Mouse (Mus musculus) testis, postnatal 10 days (tissue): Measurements from ENCODE around the gene Chn2.

Experiments
- DNase-seq: peaks from one replicate; pipeline ENCODE4 v3.0.0; 2021; ENCODE audit warnings: low spot score

The Chn2 gene

DNA sequence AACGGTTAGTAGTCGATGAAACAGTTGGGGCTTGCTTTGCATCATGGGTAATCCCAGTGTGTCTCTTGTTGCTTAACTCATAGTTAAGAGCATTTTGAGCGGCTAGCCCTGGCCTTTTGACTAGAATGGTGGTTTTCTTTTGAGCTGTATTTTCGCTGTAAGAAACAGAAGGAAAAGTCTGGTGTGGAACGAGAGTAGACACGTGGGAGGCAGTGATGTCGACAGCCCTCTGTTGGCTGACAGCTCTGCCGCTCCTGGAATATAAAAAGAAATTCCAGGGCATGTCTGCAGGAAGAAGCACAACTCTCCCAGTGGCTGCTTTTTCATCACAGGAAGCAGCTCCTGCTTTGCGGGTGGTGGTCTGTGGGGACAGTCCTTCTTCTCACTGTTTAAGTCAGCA lies 202.9 kb downstream of the Chn2 start:
- no peak for DNase-seq

DNA sequence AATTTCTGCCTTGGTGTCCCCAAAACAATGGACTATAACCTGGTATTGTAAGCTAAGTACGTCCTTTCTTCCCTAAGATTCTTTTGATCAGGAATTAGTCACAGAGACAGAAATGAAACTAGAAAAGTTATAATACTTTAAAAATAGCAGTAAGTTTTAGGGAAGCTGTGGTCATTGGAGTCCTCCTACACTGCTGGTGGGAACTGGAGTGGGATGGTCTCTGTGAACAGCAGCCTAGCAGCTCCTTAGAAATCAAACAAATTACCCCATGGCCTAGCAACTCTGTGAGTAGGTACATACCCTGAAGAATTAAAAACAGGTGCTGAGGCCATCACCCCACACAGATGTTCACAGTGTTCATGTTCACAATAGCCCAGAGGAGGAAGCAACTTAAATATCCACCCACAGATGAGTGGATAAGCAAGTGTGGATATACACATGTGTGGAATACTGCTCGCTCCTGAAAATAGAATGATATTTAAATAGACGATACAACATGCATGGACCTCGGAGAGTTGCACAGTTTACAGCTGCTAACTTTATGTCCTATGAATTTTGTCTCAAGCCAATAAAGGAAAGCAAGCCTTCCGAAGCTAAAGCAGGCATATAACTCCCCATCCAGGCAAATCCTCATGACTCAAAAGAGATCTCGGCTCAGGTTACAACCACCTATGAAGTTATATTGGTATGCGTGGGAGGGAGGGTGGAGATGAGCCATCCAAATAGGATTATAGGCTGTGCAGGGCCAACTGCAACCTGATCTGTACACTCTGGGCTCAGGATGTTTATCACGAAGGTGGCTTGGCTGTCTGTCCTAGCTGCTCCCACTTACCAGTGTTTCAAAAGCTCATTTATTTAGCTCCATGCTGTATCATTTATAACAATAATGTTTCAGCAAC lies 209.2 kb downstream of the Chn2 start:
- no peak for DNase-seq

DNA sequence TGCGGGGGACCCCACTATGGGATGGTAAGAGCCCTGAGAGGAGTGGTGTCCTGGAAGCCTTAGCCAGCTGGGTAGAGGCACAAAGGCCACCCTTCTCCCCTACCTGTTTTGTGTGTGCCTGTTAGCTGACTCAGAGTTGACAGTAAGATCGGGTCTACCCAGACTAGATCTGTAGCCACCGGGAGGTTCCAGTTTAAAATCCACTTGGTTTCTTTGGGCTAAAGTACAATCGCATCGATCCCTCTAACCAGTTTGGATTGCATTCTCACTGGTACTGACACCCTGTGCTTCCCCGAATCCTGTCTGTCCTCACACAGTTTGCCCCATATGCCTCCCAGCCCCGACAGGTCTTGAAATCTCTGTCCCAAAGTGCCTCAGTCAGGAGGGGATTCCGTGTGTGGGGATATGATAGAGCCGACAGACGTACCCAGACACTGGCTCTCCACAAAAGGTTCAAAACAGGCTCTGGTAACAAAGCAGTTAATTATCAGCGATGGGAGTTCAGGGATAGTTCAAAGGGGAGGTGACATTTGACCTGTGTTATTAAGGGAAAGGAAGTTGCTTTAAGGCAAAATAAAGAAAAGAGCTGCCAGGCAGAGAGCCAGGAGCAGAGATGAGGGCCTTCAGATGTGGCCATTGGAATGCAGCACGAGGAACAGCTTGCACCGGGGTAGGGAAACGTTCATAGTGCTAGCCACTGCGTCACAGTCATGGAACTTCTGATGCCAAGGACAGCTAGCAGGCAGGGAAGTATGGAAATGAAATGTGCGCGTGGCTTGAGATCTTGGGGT lies 212.2 kb downstream of the Chn2 start:
- peak; percentile 54 for DNase-seq

DNA sequence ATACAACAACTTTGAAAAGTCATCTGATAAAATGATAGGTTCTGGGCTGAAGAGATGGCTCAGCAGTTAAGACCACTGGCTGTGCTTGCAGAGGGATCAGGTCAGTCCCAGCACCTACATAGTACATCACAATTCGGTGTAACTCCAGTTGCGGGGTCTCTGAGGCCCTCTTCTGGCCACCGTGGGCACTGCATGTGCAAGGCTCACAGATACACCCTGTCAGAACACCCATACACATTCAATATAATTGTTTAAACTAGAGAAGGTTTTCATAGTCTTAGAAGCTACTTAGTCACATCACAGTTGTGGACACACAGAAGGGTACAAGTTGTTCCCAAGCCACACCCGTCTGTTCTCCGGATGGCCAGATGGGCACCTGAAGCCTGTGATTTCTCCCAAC lies 213.9 kb downstream of the Chn2 start:
- peak; percentile 74 for DNase-seq

DNA sequence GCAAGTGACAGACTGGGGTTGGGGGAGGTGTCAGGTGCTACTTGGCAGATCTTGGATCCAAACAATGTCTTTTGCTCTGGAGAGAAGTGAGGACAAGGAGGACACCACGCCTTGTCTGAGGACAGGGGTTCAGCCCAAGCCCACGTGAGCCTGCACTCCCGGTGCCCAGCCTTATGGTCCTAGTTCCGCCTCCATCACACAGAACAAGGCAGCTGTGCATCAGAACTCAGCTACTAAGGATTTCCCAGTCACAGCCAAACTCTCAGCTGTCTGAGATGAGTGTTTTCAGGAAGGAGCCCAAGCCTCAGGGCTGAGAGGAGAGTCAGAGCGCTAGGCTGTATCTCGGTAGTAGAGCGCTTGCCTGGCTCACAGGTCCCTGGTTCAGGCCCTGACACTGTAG lies 214.5 kb downstream of the Chn2 start:
- DNase-seq, result no peak

DNA sequence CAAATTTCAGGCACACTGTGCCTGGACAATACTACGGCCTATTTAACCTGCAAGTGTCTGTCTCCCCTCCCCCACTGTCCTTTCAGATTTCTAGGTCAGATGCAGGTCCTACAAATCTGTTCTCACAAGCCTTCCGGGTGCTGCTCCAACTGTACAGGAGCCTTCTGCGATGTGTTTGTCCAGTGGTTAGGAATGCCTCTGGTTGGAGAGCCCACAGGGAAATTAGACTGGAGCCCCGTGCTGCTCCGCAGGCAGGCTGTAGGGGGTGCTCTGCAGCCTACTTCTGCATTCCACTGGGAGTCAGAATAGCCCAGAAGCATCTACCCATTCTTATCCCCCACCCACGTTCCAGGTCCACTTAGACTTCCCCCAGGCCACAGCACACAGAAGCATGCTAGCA lies 215.4 kb downstream of the Chn2 start:
- DNase-seq, result peak; percentile 70

DNA sequence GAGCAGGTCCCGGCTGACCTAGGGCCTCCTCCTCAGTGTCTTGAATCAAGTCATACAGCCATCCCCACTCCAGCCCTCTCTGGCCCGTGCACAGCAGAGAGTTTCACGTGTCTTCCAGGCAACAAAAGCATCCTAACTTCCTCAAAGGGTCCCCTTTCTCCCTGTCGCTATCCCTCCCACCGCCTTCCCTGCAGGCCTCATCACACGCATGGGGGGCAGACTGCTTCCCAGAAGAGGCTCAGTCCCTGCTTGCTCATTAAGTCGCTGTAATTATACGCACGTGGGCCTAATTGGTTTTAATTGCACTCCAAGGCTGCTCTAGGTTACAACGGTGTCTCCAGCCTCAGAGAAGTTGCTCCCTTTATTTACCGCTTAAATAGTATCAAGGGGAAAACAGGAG lies 216.0 kb downstream of the Chn2 start:
- DNase-seq, result no peak

DNA sequence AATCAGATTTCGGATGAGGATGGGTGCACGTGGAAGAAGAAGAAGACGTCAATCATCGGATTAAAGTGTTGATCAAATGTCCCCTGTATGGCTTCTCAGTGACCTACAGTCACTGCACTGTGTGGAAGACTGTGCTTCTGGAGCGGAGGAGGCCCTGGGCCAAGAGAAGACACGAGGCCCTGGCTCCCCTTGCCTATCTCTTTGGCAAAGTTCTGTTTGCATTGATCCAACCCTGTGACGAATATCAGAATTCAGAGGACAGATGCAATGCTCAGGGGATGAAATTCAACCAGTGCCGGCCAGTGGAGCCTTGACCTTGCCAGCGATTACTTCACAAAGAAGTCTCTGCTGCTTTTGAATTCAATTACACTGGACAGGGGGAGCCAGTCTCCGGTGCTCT lies 217.0 kb downstream of the Chn2 start:
- no peak for DNase-seq

DNA sequence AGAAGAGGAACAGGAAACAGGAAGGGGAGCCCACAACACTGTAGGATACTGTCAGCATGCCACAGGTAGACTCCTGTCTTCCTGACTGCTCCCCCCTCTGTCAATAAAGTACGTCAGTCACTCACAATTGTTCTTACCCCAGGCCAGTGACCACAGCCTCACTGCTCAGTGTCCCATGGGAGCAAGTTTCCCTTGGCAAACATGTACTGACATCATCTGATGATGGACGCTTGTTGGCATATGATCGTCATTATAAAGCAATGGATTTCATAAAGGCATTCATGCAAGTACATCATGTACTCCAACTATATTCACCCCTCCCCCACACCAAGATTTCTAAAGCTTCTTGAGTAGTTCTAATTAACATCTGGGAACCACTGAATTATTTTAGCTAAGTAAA lies 218.2 kb downstream of the Chn2 start:
- no peak for DNase-seq

DNA sequence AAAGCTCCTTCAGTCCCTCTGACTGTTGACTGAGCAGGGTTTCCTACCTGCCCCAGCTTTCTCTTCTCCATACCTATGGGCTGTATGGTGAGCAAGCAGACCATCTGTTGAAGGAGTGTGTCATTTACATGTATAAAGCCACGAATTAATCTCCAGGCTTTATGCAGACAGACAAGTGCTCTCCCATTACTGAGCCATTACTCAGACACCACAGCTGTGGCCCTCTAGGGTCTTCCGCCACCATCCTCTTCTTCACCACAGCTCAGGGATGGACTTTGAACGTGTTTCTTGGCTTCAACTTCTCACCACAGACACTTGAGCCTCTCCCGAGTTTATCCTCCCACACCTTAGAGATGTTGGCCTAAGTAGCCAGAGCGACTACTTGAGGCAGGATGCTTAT lies 219.1 kb downstream of the Chn2 start:
- DNase-seq, result no peak

DNA sequence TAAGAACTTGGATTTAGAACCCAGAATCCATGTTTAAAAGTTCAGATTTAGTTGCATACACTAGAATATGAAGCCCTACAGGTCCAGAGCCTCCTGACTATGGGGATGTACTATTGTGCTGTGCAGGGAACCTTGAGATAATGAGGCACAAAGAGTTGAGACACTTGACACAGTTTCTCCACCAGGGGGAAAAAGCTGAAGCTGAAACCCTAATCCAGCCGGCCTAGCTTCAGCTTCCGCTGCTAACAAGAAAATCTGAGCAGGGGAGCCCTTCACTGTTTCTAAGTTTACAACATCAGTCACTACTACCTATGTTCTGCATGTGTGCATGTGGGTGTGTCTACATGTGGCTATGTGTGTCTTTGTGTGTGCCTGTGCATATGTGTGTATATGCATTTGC lies 223.4 kb downstream of the Chn2 start:
- DNase-seq, result no peak

DNA sequence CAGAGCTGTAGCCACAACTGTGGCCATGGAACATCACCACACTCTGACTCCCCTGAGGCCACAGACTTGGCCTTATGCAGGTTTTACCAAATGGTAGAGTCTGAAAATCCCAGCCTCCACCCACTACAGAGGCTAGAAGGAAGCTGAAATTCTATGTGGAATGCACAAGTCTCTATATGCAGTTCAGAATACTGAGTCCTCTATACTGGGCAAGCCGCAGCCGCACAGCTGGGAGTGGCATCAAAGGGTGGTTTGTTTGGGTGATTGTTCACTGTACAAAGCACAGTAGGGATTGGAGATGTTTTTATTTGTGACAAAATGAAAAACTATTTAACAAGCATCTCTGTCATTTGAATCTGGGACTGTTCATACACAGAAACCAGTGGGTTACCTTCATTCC lies 224.5 kb downstream of the Chn2 start:
- DNase-seq, result no peak

DNA sequence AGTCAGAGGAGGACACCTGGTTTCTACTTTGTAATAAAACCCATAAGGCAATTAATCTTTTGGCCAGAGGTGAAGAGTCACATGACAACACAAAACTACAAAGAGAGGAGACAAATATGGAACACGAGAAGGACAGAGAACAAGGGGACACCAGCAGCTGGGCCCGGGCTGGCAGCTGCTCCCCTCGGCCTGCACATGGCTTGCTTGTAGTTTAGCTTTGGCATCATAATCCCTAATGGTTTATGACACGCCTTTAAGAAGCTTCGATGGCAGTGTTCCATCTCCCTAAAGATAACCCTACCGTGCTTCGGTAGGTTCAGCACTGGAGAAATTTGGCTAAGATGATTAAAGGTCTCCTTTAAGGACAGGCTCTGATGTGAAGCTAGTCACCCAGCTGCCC lies 225.2 kb downstream of the Chn2 start:
- no peak for DNase-seq

DNA sequence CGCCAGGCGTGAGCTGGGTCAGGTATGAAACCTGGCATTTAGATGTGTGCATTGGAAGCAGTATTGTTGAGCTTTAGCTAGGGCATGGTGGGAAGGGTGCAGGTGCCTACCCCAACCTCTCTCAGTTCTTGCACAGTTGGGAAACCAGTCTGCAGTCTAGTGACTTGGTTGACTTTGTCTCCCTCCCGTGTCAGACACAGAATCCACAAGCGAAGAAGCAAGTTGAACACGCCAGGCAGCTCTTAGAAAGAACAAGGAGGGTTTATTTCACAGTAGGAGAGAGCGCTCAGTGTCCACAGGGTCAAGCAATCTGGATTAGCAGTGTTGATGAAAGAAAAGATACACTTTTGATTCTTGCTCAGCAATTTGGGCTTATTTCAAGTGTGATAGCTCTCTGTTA lies 226.0 kb downstream of the Chn2 start:
- no peak for DNase-seq

DNA sequence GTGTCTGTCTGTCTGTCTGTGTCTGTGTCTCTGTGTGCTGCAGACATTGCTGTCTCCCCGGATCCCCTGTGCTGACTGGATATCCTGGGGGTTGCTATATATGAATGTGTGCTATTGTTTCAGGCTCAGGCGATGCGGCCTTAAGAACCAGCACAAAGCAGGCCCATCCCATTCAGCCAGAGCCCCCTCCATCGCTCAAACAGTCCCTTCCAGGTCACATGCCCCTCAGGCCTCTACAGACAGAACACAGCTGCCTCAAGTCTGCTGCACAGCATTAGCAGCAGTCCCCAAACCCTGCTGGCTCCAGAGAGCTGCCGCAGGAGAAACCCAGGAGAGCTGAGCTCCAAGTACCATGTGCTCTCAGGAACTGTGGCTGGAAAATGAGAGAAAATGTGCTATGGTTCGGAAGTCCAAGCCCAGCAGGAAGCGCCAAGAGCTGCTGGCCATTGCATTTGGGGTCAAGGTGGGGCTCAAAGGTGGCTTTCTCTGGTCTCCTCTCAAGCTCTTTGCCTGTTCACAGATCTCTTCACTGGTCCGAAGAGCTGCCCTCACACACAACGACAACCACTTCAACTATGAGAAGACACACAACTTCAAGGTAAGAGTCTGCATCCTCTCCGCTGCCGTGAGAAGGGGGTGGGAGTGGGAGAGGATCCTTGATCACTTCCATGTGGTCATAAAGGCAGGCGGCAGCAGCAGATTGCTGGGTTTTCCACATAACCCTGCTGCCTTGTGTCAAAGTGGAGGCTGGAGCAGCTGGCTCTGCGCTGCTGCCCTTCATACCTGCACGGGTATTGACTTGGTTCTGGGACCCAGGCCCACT lies 233.4 kb downstream of the Chn2 start:
- DNase-seq, result no peak

DNA sequence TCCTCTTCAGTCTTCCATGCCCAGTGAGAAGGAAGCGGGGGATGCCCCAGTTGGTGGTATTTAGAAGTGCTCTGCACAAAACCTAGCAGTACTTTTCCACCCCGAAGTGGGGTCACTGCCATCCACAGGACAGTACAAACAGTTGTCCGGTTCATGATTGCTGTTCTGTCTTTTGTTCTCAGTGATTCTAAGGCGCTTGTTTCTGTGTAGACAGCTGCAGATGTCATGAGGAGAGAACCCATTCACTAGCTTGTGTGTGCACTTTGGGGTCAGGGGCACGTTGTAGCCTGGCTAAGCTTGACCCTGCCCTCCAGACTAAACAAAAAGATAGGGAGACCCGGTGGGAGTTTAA lies 234.0 kb downstream of the Chn2 start:
- DNase-seq, result no peak

DNA sequence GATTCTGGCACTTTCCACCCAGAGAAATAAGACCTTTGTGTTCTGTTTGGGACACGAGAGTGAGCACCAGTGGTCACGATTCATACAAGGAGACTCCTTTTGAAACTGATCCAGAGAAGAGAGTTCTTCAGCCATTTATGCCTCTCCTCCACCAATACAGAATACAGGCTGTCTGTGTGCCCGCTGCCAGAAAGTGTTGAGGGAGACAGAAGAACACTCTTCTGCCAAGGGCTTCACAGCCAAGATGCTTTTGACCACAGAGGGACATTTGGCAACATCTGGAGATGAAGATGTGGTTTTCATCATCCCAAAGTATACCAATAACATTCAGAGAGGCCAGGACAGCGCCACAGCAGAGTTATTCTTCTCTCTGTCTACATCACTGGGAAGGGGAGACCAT lies 237.9 kb downstream of the Chn2 start:
- DNase-seq, result no peak

DNA sequence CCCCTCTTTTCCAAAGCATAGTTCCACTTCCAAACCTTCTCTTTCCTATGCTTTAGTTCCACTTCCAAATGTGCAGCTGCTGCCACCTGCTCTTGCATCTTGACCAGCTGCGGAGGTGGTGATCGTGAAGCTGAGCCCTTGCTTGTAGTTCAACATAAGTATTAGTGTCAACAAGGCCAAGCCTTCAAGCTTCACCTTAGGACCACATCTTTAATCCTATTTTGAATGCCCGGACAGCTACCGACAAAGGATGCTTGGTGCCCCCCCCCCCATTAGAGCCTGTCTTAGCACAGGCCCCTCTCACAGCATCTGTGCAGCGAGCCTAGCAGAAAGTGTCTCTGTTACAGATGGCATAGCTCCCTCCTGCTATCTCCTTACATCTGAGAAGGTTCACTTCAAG lies 238.5 kb downstream of the Chn2 start:
- no peak for DNase-seq

DNA sequence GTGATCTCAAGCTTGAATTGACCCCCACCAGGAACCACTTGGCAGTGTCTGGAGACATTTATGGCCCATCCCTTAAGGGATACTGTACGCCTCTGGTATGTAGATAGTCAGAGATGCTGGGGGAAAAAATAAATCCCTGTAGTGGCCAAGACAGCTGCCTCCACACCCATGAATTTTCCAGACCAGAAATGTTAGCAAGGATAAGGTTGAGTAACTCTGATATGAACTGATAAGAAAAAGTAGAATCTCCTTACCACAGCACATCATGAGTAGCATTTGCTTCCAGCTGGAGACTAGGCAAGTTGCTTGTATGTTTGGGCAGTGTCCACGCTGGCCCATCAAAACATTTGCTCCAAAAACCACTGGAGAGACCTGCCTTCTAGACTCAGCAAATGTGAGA lies 239.3 kb downstream of the Chn2 start:
- DNase-seq, result no peak

DNA sequence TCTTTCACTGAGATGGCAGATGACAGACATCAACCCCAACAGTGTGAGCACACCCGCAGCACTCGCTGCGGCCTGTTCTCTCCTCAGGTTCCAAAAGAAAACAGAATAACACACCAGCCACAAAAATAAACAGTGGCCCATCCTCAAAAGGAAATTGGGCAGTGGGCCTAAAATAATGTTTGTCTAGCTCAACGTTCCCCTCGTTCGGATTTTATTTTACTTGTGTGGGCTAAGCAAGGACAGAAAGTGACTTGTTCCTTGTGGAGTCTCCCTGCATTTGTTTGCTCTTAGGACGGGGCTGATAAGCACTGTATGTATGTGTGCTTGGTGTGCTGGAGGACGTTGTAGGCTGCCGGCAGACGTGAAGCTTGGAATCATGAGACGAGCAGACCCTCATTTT lies 240.0 kb downstream of the Chn2 start:
- no peak for DNase-seq

DNA sequence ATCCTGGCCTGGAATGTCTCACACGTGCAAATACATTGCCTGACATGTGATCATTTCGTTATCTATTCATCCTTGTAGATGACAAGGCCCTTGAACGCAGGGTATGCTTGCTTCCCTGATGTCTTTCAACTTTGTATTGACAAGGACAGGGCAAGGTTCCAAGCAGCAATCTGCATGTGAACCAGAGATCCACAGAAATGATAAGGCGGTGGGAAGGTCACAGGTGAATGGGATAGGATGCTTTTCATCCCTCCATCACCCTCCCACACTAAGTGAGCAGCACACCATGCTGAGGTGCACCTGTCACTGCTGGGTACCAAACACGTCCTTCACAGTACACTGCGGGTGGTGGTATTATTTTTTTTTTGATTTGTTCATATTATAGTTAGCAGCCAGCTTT lies 240.9 kb downstream of the Chn2 start:
- no peak for DNase-seq

DNA sequence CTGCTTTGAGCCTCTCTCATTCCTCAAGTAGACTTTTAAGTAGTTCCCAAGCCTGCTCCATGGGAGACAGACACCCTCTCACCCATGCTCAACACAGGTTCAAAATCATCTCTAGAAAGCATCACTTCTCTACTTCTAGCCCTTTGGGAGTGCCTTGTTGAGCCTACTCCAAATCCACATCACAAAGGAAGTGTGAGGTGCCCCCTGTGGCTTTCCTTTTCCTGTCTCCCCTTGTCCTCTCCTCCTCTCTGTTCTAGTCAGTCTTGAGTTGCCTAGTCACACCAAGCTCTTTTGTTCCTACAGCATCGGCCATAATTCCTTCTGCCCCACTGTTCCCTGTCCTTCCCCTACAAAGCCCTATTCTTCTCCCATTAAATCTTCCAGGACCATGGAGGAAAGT lies 243.9 kb downstream of the Chn2 start:
- no peak for DNase-seq
